Comparison of ENCODE assay signal across 9 mouse cellular contexts in genomic region chr7:127716992-127717391, GRCm38 (mm10). TPM values are rescaled to one million over a fixed set of nuclear protein-coding genes. Genes with fewer than 3 reads are reported as not detected.
DNase-seq lines count a peak whose midpoint lies in the region; ATAC-seq and TF ChIP-seq lines count a peak whose summit lies in the region.
"Had no signal": no experiment of that assay in that cellular context is flagged by ENCODE, and none has a peak within 500 bp of the region (broad histone marks: within the 10 kb centered on the region; RNA-seq: fewer than 3 reads in every experiment).

No protein-coding gene starts in this region.

- peak overlapping the region; percentile 73 for H3K4me2 ChIP-seq in heart, embryonic 12.5 days
- peak overlapping the region; percentile 73 for H3K4me2 ChIP-seq in kidney, embryonic 14.5 days (replicated peaks; ENCODE audit: low read depth, low read length)
- H3K4me2 ChIP-seq in midbrain, embryonic 16.5 days (ENCODE audit: low read length) = peak overlapping the region; percentile 80

- H3K4me1 ChIP-seq in heart, embryonic 12.5 days (replicated peaks) = peaks cover 15% of the 10 kb centered on the region
- H3K4me1 ChIP-seq in kidney, embryonic 14.5 days (ENCODE audit: control insufficient read depth, insufficient read depth, low read length) = peaks cover 10% of the 10 kb centered on the region
- H3K4me1 ChIP-seq in liver, adult 2 months (ENCODE audit: control insufficient read depth, insufficient read depth, low read length) = peaks cover 2% of the 10 kb centered on the region
- peaks cover 10% of the 10 kb centered on the region for H3K4me1 ChIP-seq in midbrain, embryonic 16.5 days (ENCODE audit: control insufficient read depth, insufficient read depth, low read length)
- H3K4me1 ChIP-seq in spleen, adult 2 months (ENCODE audit: control insufficient read depth, insufficient read depth, insufficient read length) = peaks cover 11% of the 10 kb centered on the region

- no peaks in the 10 kb centered on the region for H3K9me3 ChIP-seq in heart, embryonic 12.5 days (replicated peaks)
- H3K9me3 ChIP-seq in kidney, embryonic 14.5 days (ENCODE audit: control insufficient read depth, low read length) = no peaks in the 10 kb centered on the region
- no peaks in the 10 kb centered on the region for H3K9me3 ChIP-seq in midbrain, embryonic 16.5 days (replicated peaks; ENCODE audit: control insufficient read depth, low read length, poor library complexity, severe bottlenecking)

- ATAC-seq in CD4-positive, CD25-positive, alpha-beta regulatory T cell, adult 4 months = no peak
- ATAC-seq in erythroblast, adult 5-6 weeks (replicated peaks; ENCODE audit: low FRiP score, poor library complexity, severe bottlenecking) = peak; percentile 52
- ATAC-seq in heart, embryonic 12.5 days (ENCODE audit: insufficient number of reproducible peaks, low FRiP score) = peak; percentile 73
- ATAC-seq in kidney, embryonic 14.5 days (ENCODE audit: low FRiP score, low TSS enrichment) = peak; percentile 69
- ATAC-seq in midbrain, embryonic 16.5 days = peak; percentile 55

- peaks cover 22% of the 10 kb centered on the region; the same call in 1 of the 2 replicates for H3K27me3 ChIP-seq in heart, embryonic 12.5 days (replicated peaks)
- no peaks in the 10 kb centered on the region for H3K27me3 ChIP-seq in kidney, embryonic 14.5 days (ENCODE audit: control insufficient read depth, insufficient read depth, low read length)
- no peaks in the 10 kb centered on the region for H3K27me3 ChIP-seq in liver, adult 2 months (ENCODE audit: control insufficient read depth, insufficient read depth, low read length)
- H3K27me3 ChIP-seq in midbrain, embryonic 16.5 days (ENCODE audit: control insufficient read depth, insufficient read depth, low read depth, low read length) = no peaks in the 10 kb centered on the region
- peaks cover 6% of the 10 kb centered on the region; the same call in 1 of the 2 replicates for H3K27me3 ChIP-seq in spleen, adult 2 months (ENCODE audit: control insufficient read depth, insufficient read depth, low read length)

- TF ChIP-seq POLR2A in liver, adult 2 months (IDR thresholded peaks at IDR 0.05; ENCODE audit: extremely low read depth, insufficient read depth, low read length) = no peak
- no peak for TF ChIP-seq POLR2A in spleen, adult 2 months (IDR thresholded peaks at IDR 0.05; ENCODE audit: low read depth, low read length)

- H3K79me2 ChIP-seq in liver, adult 2 months (ENCODE audit: control insufficient read depth, insufficient read depth, low read length) = no peaks in the 10 kb centered on the region

- H3K4me3 ChIP-seq in heart, embryonic 12.5 days = peak overlapping the region; percentile 38
- peak overlapping the region; percentile 38 for H3K4me3 ChIP-seq in kidney, embryonic 14.5 days (ENCODE audit: low read length)
- no peak overlapping the region for H3K4me3 ChIP-seq in liver, adult 2 months (ENCODE audit: insufficient read depth, low read depth, low read length)
- H3K4me3 ChIP-seq in midbrain, embryonic 16.5 days (ENCODE audit: low read depth, low read length) = peak overlapping the region; percentile 43
- H3K4me3 ChIP-seq in spleen, adult 2 months (ENCODE audit: extremely low read depth, insufficient read depth, insufficient read length) = peak overlapping the region; percentile 16; the same call in 1 of the 2 replicates

- H3K36me3 ChIP-seq in heart, embryonic 12.5 days = no peaks in the 10 kb centered on the region
- H3K36me3 ChIP-seq in kidney, embryonic 14.5 days (ENCODE audit: control insufficient read depth, insufficient read depth, low read length) = no peaks in the 10 kb centered on the region
- no peaks in the 10 kb centered on the region; the same call in 1 of the 2 replicates for H3K36me3 ChIP-seq in liver, adult 2 months (ENCODE audit: control insufficient read depth, insufficient read depth, low read length)
- H3K36me3 ChIP-seq in midbrain, embryonic 16.5 days (ENCODE audit: control insufficient read depth, insufficient read depth, low read length) = no peaks in the 10 kb centered on the region
- no peaks in the 10 kb centered on the region for H3K36me3 ChIP-seq in spleen, adult 2 months (ENCODE audit: control insufficient read depth, insufficient read depth, low read length)

- 2% methylated on average over 40 of the region's 41 CpGs for WGBS in heart, embryonic 12.5 days
- 2% methylated on average over 39 of the region's 41 CpGs for WGBS in kidney, embryonic 14.5 days
- WGBS in liver, adult 2 months = 58% methylated on average over 41 of the region's 41 CpGs
- WGBS in midbrain, embryonic 16.5 days = 1% methylated on average over 40 of the region's 41 CpGs
- 4% methylated on average over 41 of the region's 41 CpGs for WGBS in spleen, adult 2 months

- DNase-seq in CD4-positive, CD25-positive, alpha-beta regulatory T cell, adult 2 months (ENCODE audit: low read depth, low spot score) = peak; percentile 66
- DNase-seq in liver, adult 2 months (ENCODE audit: extremely low read depth, low read depth, low spot score) = no peak
- peak in 1 of 2 experiments; percentile 62 for DNase-seq in spleen, adult 2 months (ENCODE audit: low read depth in 1 of 2, low spot score in 2 of 2)

- peak overlapping the region; percentile 68 for H3K9ac ChIP-seq in heart, embryonic 12.5 days
- peak overlapping the region; percentile 60 for H3K9ac ChIP-seq in kidney, embryonic 14.5 days (ENCODE audit: low read depth, low read length)
- peak overlapping the region; percentile 38; the same call in 1 of the 2 replicates for H3K9ac ChIP-seq in liver, adult 2 months (ENCODE audit: low read depth, low read length)
- H3K9ac ChIP-seq in midbrain, embryonic 16.5 days (ENCODE audit: low read depth, low read length) = peak overlapping the region; percentile 69

- H3K27ac ChIP-seq in heart, embryonic 12.5 days (ENCODE audit: poor library complexity, severe bottlenecking) = no peak overlapping the region
- no peak overlapping the region for H3K27ac ChIP-seq in kidney, embryonic 14.5 days (ENCODE audit: low read depth, low read length)
- no peak overlapping the region for H3K27ac ChIP-seq in liver, adult 2 months (replicated peaks; ENCODE audit: insufficient read depth, low read depth, low read length)
- H3K27ac ChIP-seq in midbrain, embryonic 16.5 days (ENCODE audit: low read length) = 0 out of 2 replicates have a peak overlapping the region, but pooled peaks have one; percentile 20
- H3K27ac ChIP-seq in spleen, adult 2 months (ENCODE audit: insufficient read depth, low read length) = no peak overlapping the region

- peak; percentile 47 for TF ChIP-seq CTCF in liver, adult 2 months (IDR thresholded peaks at IDR 0.05; ENCODE audit: low read depth, low read length)
- peak; percentile 50 for TF ChIP-seq CTCF in spleen, adult 2 months (IDR thresholded peaks at IDR 0.05; ENCODE audit: extremely low read depth, insufficient read depth, insufficient read length, insufficient replicate concordance)

RNA-seq across cellular contexts. Expression of gene Ctf1, which starts 4.5 kb away (rescaled TPM):
- polyA plus RNA-seq in CD4-positive, CD25-positive, alpha-beta regulatory T cell, adult 4 months (2017; shearing (Covaris generic)) = not detected
- total RNA-seq in erythroblast, adult 5-6 weeks (2015; ENCODE audit: low replicate concordance) = 0.63 TPM in 1 of 2 replicates, not detected in the other
- not detected in 2 replicates for total RNA-seq in erythroblast, adult 5-6 weeks (2017; ENCODE audit: low replicate concordance)
- 4.3 and 5.1 TPM in 2 replicates for polyA plus RNA-seq in heart, embryonic 12.5 days (2016; fragmentation: Nextera tagmentation; extraction: Ambion mirVana)
- polyA plus RNA-seq in kidney, embryonic 14.5 days (2014; fragmentation: Nextera tagmentation; extraction: Ambion mirVana) = 17.5 and 23.7 TPM in 2 replicates
- total RNA-seq in liver, adult 2 months (2014; rRNA removed) = 2.7 and 4.4 TPM in 2 replicates
- 10.5 and 15.9 TPM in 2 replicates for polyA plus RNA-seq in liver, adult 2 months (2012; rRNA removed)
- polyA plus RNA-seq in midbrain, embryonic 16.5 days (2015; fragmentation: Nextera tagmentation; extraction: Ambion mirVana) = 3.2 and 3.3 TPM in 2 replicates
- 0.91 and 1.4 TPM in 2 replicates for polyA plus RNA-seq in spleen, adult 2 months (2012; rRNA removed)

RNA-seq across cellular contexts. Expression of gene Bcl7c, which starts 8.3 kb away (rescaled TPM):
- polyA plus RNA-seq in CD4-positive, CD25-positive, alpha-beta regulatory T cell, adult 4 months (2017; shearing (Covaris generic)) = 1 to 10 TPM; 3.2 to 5.5 TPM
- total RNA-seq in erythroblast, adult 5-6 weeks (2015; ENCODE audit: low replicate concordance) = 28.8 and 41.3 TPM in 2 replicates
- total RNA-seq in erythroblast, adult 5-6 weeks (2017; ENCODE audit: low replicate concordance) = 3.8 and 4.3 TPM in 2 replicates
- polyA plus RNA-seq in heart, embryonic 12.5 days (2016; fragmentation: Nextera tagmentation; extraction: Ambion mirVana) = 43.3 and 49.5 TPM in 2 replicates
- 65.9 and 79.1 TPM in 2 replicates for polyA plus RNA-seq in kidney, embryonic 14.5 days (2014; fragmentation: Nextera tagmentation; extraction: Ambion mirVana)
- total RNA-seq in liver, adult 2 months (2014; rRNA removed) = 7.3 and 7.6 TPM in 2 replicates
- polyA plus RNA-seq in liver, adult 2 months (2012; rRNA removed) = 20.0 and 23.2 TPM in 2 replicates
- 41.7 and 43.2 TPM in 2 replicates for polyA plus RNA-seq in midbrain, embryonic 16.5 days (2015; fragmentation: Nextera tagmentation; extraction: Ambion mirVana)
- 17.7 and 26.1 TPM in 2 replicates for polyA plus RNA-seq in spleen, adult 2 months (2012; rRNA removed)

RNA-seq across cellular contexts. Expression of gene Ctf2, which starts 15.0 kb away (rescaled TPM):
- not detected for polyA plus RNA-seq in CD4-positive, CD25-positive, alpha-beta regulatory T cell, adult 4 months (2017; shearing (Covaris generic))
- total RNA-seq in erythroblast, adult 5-6 weeks (2015; ENCODE audit: low replicate concordance) = not detected in 2 replicates
- total RNA-seq in erythroblast, adult 5-6 weeks (2017; ENCODE audit: low replicate concordance) = not detected in 2 replicates
- 0.10 TPM in 1 of 2 replicates, not detected in the other for polyA plus RNA-seq in heart, embryonic 12.5 days (2016; fragmentation: Nextera tagmentation; extraction: Ambion mirVana)
- polyA plus RNA-seq in kidney, embryonic 14.5 days (2014; fragmentation: Nextera tagmentation; extraction: Ambion mirVana) = 0.43 and 0.55 TPM in 2 replicates
- total RNA-seq in liver, adult 2 months (2014; rRNA removed) = not detected in 2 replicates
- not detected in 2 replicates for polyA plus RNA-seq in liver, adult 2 months (2012; rRNA removed)
- 0.10 TPM in 1 of 2 replicates, not detected in the other for polyA plus RNA-seq in midbrain, embryonic 16.5 days (2015; fragmentation: Nextera tagmentation; extraction: Ambion mirVana)
- polyA plus RNA-seq in spleen, adult 2 months (2012; rRNA removed) = not detected in 2 replicates
- total RNA-seq: layer of hippocampus, postnatal 14 days had no signal

RNA-seq across cellular contexts. Expression of gene Fbxl19, which starts 27.4 kb away (rescaled TPM):
- polyA plus RNA-seq in CD4-positive, CD25-positive, alpha-beta regulatory T cell, adult 4 months (2017; shearing (Covaris generic)) = under 1 TPM; 0.12 to 0.62 TPM
- 2.7 and 6.0 TPM in 2 replicates for total RNA-seq in erythroblast, adult 5-6 weeks (2015; ENCODE audit: low replicate concordance)
- total RNA-seq in erythroblast, adult 5-6 weeks (2017; ENCODE audit: low replicate concordance) = 3.1 and 6.2 TPM in 2 replicates
- 3.4 and 3.7 TPM in 2 replicates for polyA plus RNA-seq in heart, embryonic 12.5 days (2016; fragmentation: Nextera tagmentation; extraction: Ambion mirVana)
- polyA plus RNA-seq in kidney, embryonic 14.5 days (2014; fragmentation: Nextera tagmentation; extraction: Ambion mirVana) = 6.2 and 10.0 TPM in 2 replicates
- 1.9 and 2.4 TPM in 2 replicates for total RNA-seq in liver, adult 2 months (2014; rRNA removed)
- polyA plus RNA-seq in liver, adult 2 months (2012; rRNA removed) = 3.9 and 4.7 TPM in 2 replicates
- polyA plus RNA-seq in midbrain, embryonic 16.5 days (2015; fragmentation: Nextera tagmentation; extraction: Ambion mirVana) = 7.4 and 8.0 TPM in 2 replicates
- polyA plus RNA-seq in spleen, adult 2 months (2012; rRNA removed) = 17.4 and 23.6 TPM in 2 replicates

RNA-seq across cellular contexts. Expression of gene Orai3, which starts 52.6 kb away (rescaled TPM):
- 10 to 100 TPM; 12.8 to 15.4 TPM for polyA plus RNA-seq in CD4-positive, CD25-positive, alpha-beta regulatory T cell, adult 4 months (2017; shearing (Covaris generic))
- 2.9 and 9.0 TPM in 2 replicates for total RNA-seq in erythroblast, adult 5-6 weeks (2015; ENCODE audit: low replicate concordance)
- total RNA-seq in erythroblast, adult 5-6 weeks (2017; ENCODE audit: low replicate concordance) = 5.7 and 9.8 TPM in 2 replicates
- polyA plus RNA-seq in heart, embryonic 12.5 days (2016; fragmentation: Nextera tagmentation; extraction: Ambion mirVana) = 13.3 and 14.6 TPM in 2 replicates
- 12.9 and 19.7 TPM in 2 replicates for polyA plus RNA-seq in kidney, embryonic 14.5 days (2014; fragmentation: Nextera tagmentation; extraction: Ambion mirVana)
- 10.2 and 14.7 TPM in 2 replicates for total RNA-seq in liver, adult 2 months (2014; rRNA removed)
- 21.1 and 26.6 TPM in 2 replicates for polyA plus RNA-seq in liver, adult 2 months (2012; rRNA removed)
- polyA plus RNA-seq in midbrain, embryonic 16.5 days (2015; fragmentation: Nextera tagmentation; extraction: Ambion mirVana) = 8.8 TPM in 2 replicates
- 50.3 and 62.9 TPM in 2 replicates for polyA plus RNA-seq in spleen, adult 2 months (2012; rRNA removed)
